Mouse (Mus musculus): ENCODE measurements at regions not wholly inside any gene's neighbourhood (a gene's known extent, or its start where the extent isn't known, plus 50 kb on each side); places are given as distances from the start of the nearest gene placed in this dataset.
"Not testable (repeated sequence)": the region's sequence is repeated elsewhere in the genome, so short reads cannot be mapped to it uniquely, and the experiment has no call there.

- peak; percentile 89 for DNase-seq (ENCODE audit: low read depth)
These were observed 195.6 kb downstream of the Fam198b start for GRCm38 (mm10) chr3:80079801-80080418.

- DNase-seq (ENCODE audit: low read depth): no peak
These were observed 196.9 kb downstream of the Fam198b start for GRCm38 (mm10) chr3:80081210-80081609.

- peak; percentile 61 for DNase-seq (ENCODE audit: low read depth)
These were observed 198.6 kb downstream of the Fam198b start for GRCm38 (mm10) chr3:80082780-80083519.

- DNase-seq (ENCODE audit: low read depth): no peak
These were observed 199.8 kb downstream of the Fam198b start for GRCm38 (mm10) chr3:80084168-80084567.

- no peak for DNase-seq (ENCODE audit: low read depth)
These were observed 215.3 kb downstream of the Fam198b start for GRCm38 (mm10) chr3:80099625-80100024.

GRCm38 (mm10) chr3:80120177-80120736 is 235.9 kb downstream of the Fam198b start:
- no peak for DNase-seq (ENCODE audit: low read depth)

GRCm38 (mm10) chr3:80123666-80124065 is 239.3 kb downstream of the Fam198b start:
- DNase-seq (ENCODE audit: low read depth): no peak

GRCm38 (mm10) chr3:80124621-80125020 is 240.3 kb downstream of the Fam198b start:
- no peak for DNase-seq (ENCODE audit: low read depth)

GRCm38 (mm10) chr3:80141697-80142096 is 257.4 kb downstream of the Fam198b start:
- no peak for DNase-seq (ENCODE audit: low read depth)

GRCm38 (mm10) chr3:80160473-80160872 is 276.1 kb downstream of the Fam198b start:
- DNase-seq (ENCODE audit: low read depth): no peak

GRCm38 (mm10) chr3:80181749-80182148 is 297.4 kb downstream of the Fam198b start:
- no peak for DNase-seq (ENCODE audit: low read depth)

- DNase-seq (ENCODE audit: low read depth): not testable (repeated sequence)
These were observed 297.8 kb downstream of the Fam198b start for GRCm38 (mm10) chr3:80182161-80182560.

- no peak for DNase-seq (ENCODE audit: low read depth)
These were observed 303.1 kb downstream of the Fam198b start for GRCm38 (mm10) chr3:80187406-80187805.

- DNase-seq (ENCODE audit: low read depth): no peak
These were observed 316.6 kb downstream of the Fam198b start for GRCm38 (mm10) chr3:80200904-80201303.

GRCm38 (mm10) chr3:80204821-80205220 is 320.5 kb downstream of the Fam198b start:
- DNase-seq (ENCODE audit: low read depth): no peak

- DNase-seq (ENCODE audit: low read depth): no peak
These were observed 321.0 kb downstream of the Fam198b start for GRCm38 (mm10) chr3:80205351-80205750.

- no peak for DNase-seq (ENCODE audit: low read depth)
These were observed 322.7 kb downstream of the Fam198b start for GRCm38 (mm10) chr3:80207022-80207421.

GRCm38 (mm10) chr3:80208028-80208427 is 323.7 kb downstream of the Fam198b start:
- no peak for DNase-seq (ENCODE audit: low read depth)

- DNase-seq (ENCODE audit: low read depth): peak; percentile 30
These were observed 325.3 kb downstream of the Fam198b start for GRCm38 (mm10) chr3:80209596-80209995.

- DNase-seq (ENCODE audit: low read depth): no peak
These were observed 327.2 kb downstream of the Fam198b start for GRCm38 (mm10) chr3:80211323-80212109.

- DNase-seq (ENCODE audit: low read depth): peak; percentile 30
These were observed 364.3 kb downstream of the Fam198b start for GRCm38 (mm10) chr3:80248611-80249010.

GRCm38 (mm10) chr3:80249974-80250373 is 365.6 kb downstream of the Fam198b start:
- DNase-seq (ENCODE audit: low read depth): no peak

All from NIH3T3 (cell line).